Mouse (Mus musculus) liver, adult 2 months (tissue): ENCODE data around the gene Iqcf1.

Source experiments
- CTCF ChIP-seq: fragments of 200-500 bp; IDR thresholded peaks from 2 replicates; pipeline ENCODE4 v1.5.1; 2011; ENCODE audit warnings: low read depth, low read length, control low read depth
- POLR2A ChIP-seq: fragments of 200-500 bp; IDR thresholded peaks from 2 replicates; pipeline ENCODE4 v1.6.1; 2011; ENCODE audit warnings: low read length, control low read depth; ENCODE audit not compliant: insufficient read depth; ENCODE audit errors: extremely low read depth

DNA sequence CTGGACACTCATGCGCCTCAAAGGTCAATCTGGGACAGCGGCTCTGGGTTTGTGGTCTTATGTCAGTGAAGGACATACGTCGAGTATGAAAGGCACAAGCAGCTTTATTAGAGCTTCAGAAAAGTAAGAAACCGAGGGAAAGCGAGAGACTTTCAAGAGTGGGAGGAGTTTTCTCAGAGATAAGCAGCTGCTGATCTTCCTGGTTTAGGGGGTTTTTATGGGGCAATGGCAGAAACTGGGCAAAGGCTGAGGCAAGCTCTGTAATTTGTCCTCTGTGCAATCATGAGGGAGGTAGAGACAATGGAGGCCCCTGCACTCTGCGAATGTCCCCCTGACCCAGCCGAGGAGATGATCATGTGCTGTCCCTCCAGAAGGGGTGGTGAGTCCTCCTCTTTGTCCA is 20.1 kb downstream of the Iqcf1 start:
- TF ChIP-seq CTCF (no peak), POLR2A (no peak)
